Mouse (Mus musculus) lung, adult 2 months (tissue): Measurements from ENCODE around the gene Ptprj.

Experiments
- CTCF ChIP-seq: fragments of 200-500 bp; IDR thresholded peaks from 2 replicates; pipeline ENCODE4 v1.5.1; 2011; ENCODE audit warnings: mild to moderate bottlenecking, low read length, control low read depth; ENCODE audit not compliant: insufficient read depth
- POLR2A ChIP-seq: fragments of 200-500 bp; IDR thresholded peaks from 2 replicates; pipeline ENCODE4 v1.6.1; 2011; ENCODE audit warnings: low read depth, mild to moderate bottlenecking, control low read depth, low read length, borderline replicate concordance; ENCODE audit errors: extremely low read depth

DNA sequence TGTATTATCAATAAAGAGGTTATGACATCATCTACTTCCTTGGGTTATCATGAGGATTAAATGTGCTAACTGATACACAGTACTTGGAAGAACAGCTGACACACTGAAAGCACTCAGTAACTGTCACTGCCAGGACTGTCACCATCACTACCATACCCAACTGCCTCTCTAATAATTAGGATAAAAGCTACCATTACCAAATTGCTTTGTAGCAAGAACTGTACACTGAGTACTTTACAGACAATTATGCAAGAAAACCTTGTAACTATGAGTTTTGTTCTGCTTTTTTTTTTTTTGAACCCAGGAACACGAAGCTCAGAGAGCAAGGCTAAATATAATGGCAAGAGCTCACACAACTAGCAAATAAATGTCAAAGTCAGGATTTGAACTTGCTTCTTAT is 58.5 kb downstream of the Ptprj start:
- no peak for TF ChIP-seq CTCF
- no peak for TF ChIP-seq POLR2A
